Mouse (Mus musculus) spleen, postnatal 36 days (tissue): Measurements from ENCODE around the gene Celf2.
"Not testable (repeated sequence)": the region's sequence is repeated elsewhere in the genome, so short reads cannot be mapped to it uniquely, and the experiment has no call there.

Experiments
- DNase-seq, 2 experiments: peaks; one replicate each; pipeline ENCODE4 v3.0.0; 2022; ENCODE audit warnings: low spot score in 2 of 2, mixed read lengths in 1 of 2

The Celf2 gene

DNA sequence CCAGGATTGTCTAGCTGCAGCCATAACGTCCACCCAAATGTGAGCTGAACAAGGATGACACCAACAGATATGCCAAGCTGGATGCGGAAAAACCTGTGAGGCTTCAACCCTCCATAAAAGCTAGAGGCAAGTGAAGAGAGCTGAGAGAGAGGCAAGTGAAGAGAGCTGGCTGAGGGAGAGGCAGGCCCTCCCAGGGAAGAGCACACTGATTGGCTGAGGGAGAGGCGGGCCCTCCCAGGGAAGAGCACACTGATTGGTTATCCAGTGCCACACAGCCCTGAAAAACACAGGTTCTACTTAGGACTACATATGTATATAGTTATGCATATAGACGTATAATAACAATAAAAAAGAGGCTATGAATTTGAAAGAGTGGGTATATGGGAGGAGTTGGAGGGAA is 907.2 kb downstream of the Celf2 start:
- no peak for DNase-seq

DNA sequence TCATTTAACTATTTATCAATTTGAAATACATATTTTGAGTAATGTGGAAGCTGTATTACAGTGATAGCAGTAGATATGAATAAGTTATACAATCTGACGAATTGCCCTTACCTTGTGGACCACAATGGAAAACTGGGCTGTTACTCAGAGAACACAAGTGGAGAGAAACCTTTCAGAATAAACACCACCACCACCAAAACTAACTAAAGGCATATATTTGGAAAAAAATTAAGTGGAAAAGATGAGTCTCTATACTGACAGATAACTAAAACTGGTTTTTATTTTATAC is 910.5 kb downstream of the Celf2 start:
- no peak for DNase-seq

DNA sequence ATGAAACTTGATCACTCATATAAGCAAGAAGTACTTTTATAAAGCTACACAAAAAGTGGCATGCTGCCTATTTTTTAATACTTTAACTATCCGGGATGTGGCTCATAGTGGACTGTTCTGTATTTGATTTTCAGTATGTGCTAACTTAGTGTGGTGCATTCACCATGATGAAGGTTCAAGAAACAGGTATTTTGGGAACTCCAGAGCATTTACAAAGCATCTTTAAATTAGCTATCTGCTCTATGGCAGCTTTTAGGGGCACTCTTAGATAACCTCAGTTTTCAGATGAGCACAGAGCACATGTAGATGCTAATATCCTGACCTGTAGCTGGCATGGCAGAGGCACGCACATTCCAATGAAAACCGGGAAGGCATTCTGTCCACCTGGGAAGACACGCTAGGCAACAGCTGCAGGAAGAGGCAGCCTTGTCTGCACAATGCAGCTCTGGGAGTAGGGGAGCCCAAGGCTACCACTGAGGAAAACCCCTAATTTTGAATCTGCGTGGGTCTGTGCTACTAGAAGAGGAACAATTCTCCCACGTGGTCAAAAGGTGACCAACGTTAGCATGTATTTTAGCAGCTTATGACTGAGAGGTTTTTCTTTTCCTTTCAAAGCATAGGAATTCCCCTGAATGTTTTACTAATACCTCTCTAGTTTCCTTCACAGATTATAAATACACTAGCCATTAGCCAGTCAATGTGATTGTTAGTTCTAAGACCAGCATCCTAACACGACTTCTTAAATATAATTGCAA is 911.1 kb downstream of the Celf2 start:
- peak; percentile 9 to 19 for DNase-seq

DNA sequence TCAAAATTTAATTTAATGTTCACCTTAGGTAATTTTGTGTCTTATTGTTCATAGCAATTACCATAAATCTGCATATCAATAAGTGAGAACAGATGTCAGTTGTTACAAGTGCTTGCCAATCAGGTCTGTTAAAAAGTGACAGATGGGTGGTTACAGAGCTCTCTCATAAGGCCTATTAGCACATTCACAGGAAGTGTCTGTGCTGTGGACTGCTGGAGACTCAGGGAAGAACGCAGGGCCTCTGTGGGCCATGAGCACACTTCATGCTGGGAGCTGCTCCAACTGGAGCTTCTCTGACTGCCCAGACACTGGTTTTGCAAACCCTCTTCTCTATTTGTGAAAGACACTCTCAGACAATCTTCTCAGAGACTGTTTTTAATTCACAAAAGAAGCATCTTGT is 914.6 kb downstream of the Celf2 start:
- no peak for DNase-seq

DNA sequence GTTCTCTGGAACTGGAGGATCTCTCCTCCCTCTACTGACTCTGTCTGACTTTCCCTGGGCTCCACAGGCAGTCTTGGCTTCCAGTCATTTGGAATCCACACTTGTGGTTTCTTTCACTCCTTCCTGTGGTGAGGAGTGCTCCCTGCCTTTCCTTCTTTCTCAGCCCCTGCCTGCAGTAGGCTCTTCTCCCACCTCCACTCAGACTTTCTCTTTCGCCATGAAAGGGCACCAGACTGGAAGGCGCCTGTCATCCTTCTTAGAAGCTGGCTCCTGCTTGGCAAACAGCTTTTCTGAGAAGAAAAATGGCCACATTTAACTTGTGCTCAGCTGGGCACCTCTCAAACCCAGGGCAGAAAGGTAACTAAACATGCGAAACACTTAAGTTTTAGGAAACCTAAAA is 915.2 kb downstream of the Celf2 start:
- no peak for DNase-seq

DNA sequence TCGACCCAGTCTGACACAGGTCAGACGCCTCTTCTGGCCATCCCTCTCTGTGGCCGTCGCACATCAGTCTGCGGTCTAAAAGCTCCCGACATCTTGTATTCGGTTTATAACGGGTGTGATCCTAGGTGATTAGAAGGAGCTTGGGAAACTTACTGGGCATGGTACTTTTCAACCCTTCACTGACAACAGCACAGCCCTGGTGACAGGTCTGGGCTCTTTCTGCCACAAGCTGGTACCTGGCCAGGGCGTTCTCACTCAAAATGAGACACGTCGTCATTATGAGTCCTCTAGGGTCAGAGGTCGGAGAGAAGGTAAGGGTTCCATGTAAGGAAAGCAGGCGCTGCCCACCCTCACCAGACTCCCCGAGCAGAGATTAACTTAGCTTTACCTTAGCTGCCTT is 915.6 kb downstream of the Celf2 start:
- no peak for DNase-seq

DNA sequence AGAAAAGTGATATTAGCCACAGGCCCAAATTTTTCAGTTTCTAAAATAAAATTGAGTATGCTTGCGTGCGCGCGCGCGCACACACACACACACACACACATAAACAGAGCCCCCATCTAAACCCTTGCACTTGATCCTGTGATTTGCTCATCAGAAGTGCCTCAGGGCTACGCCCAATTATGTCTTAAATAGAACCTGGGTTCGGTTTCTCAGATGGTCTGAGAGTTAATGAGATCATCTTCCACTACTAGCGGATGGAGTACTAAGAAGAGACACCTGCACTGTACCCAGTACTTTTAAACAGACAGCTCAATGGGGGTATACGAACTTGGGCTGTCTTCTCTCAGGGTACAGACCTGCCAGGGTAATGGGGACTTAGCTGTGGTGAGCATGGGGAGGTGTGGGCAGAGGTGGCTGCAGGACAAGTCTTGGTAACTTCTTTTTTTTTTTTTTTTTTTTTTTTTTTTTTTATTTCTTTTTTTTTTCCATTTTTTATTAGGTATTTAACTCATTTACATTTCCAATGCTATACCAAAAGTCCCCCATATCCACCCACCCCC is 923.2 kb downstream of the Celf2 start:
- DNase-seq: no peak

DNA sequence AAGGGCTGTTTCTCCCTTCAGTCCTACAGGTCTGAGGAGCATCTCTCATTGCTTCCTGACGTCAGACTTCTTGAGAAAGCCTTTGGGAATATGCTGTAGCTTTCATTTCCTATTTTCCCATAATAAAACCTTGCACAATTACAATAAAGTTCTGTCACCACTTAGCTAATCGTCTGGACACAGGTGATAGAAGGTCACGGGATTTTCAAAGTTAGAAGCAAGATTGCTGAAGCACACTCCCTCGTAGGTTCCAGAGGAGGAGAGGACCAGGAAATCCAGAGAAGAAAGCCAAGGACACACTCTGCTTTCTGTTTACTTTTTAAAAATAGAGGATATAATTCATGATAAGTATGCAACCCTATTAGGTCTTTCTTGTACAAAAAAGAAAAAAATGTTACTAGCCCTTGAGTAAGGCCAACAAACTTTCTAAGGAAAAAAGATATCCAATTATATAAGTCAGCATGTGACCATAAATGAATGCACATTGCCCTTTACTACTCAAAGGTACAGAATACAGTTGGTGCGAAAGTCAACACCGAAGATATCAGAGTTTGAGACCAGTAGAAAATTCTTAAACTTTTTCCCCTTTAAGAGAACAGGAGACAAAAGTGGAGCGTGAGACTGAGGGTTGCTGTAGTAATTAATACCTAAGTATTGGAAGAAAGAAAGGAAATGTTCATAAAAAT is 924.2 kb downstream of the Celf2 start:
- no peak for DNase-seq

DNA sequence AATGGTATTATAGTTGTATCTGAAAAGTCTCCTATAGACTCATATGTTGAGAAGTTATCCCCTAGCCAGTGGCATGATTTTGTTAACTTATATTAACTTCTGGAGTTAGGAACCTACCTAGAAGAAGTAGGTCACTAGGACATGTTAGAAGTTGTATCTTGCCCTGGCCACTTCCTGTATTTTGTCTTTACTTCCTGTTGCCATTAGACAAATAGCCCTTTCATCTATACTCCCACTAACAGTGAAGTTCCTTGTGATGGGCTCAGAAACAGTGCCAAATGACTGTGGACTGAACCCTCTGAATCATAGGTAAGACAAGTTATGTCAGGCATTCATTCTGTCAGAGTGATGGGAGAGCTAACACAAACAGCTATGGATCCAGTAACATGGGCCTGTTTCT is 926.7 kb downstream of the Celf2 start:
- no peak for DNase-seq

DNA sequence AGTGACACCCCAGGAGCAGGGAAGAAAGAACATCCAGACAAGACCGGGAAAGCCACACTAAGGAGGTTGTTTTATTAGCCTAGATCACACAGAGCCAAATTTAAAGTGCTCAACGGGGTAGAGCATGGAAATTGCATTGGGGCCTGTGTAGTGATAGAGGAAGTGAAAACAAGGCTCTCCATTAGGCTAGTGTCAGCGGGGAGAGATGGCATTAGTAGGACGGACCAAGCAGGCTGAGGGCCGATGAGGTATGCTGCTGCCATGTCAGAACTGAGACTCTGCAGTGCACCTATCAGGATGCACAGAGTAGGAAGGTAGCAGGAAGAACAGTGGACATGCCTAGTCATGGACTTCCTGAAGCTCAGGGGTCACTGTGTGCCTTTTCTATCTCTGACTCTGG is 929.3 kb downstream of the Celf2 start:
- DNase-seq: no peak

DNA sequence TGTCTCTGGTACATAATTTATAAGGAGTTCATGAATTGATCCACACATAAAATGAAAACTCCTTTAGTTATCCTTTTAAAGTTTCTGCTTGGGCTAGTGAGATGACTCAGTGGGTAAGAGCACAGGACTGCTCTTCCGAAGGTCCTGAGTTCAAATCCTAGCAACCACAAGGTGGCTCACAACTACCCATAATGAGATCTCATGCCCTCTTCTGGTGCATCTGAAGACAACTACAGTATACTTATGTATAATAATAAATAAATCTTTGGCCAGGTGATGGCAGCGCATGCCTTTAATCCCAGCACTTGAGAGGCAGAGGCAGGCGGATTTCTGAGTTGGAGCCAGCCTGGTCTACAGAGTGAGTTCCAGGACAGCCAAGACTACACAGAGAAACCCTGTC is 934.0 kb downstream of the Celf2 start:
- DNase-seq: not testable (repeated sequence)

DNA sequence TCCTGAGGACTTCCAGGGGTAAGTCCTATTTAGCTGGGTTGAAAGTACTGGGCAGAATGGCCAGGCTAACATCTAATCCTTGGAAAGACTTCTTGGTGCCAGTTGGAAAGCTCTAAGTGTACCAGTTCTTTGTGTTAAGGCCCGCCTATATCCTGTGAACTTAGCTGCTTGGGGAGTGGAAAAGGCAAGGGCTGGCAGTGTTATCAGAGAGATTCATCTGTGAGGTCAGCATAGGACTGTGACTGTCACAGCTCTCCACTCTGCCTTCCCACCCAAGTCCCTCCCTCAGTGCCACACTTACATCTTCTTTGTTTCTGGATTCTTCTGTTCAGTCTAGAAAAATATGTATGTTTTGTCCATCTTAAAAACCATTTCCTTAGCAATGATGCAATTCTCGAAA is 935.7 kb downstream of the Celf2 start:
- no peak for DNase-seq

DNA sequence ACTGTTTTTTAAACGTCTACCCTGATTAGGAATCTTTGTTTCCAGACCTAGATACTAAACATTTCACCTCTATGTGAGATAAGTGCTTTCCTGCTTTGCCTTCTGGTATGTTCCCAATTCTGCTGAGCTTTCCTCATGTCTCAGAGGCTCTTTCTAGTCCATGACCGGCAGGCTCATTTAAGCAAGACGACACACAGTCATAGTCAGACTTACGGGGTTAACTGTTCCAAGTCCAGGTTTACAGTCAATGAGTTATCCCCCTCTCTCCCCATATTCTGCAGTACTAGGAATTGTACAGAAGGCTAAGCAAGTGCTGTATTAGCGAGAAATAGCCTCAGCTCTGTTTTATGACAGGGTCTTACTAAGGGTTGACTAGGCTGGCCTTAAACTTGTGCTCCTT is 936.4 kb downstream of the Celf2 start:
- no peak for DNase-seq

DNA sequence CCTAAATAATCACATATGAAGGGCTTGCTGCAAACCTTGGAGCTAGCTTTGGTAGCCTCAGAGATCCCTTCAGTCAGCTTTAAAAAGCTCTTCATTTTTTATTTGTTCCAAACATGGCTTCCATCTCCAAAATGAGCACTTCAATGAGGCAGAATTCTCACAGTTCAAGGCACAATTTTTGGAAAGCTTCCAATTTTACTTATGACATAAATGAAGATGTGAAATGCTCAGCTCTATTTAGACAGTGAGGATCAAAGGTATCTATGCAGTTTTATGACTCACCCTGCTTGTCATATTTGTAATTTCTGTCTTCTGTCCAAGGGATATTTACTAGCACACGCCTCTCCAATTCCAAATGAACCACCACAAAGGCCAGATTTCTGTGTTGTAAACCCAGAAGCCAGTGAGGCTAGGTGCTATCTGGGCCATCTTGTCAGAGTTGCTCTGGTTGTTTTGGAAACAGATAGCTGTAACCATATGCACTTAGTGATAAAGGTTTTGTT is 940.3 kb downstream of the Celf2 start:
- DNase-seq: no peak

DNA sequence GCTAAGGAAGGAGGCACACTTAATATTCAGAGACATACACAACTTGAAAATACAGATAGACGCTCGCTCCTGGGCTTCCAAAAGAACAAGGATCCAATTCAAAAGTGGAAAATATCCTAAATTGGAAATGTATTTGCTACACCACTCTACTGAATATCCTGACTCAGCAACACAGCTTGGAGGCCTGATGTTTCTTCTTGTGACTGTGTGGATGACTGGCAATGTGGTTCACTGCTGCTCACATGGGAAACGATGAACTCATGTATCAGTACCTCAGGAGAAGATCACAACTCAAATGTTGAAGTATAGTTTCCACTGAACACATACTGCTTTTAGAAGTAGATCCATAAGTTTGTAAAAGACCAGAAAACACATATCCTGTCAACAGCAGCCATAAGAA is 944.2 kb downstream of the Celf2 start:
- DNase-seq: no peak

DNA sequence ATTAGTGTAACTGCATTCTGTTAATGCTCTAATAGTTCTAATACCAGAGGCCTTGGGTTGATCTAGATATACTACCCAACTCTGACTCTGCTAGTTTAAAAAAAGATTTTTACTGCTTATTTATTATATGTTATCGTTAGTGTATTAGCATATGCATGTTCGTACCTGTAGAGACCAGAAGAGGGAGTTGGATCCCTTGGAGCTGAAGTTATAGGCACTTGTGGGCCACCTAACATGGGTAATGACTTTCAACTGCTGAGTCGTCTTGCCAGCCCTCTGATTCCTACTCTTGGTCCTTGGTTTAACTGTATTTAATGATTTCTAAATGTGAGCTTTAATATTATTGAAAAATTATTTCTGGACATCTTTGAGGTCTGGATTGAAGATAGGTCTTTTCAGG is 948.0 kb downstream of the Celf2 start:
- DNase-seq: no peak

DNA sequence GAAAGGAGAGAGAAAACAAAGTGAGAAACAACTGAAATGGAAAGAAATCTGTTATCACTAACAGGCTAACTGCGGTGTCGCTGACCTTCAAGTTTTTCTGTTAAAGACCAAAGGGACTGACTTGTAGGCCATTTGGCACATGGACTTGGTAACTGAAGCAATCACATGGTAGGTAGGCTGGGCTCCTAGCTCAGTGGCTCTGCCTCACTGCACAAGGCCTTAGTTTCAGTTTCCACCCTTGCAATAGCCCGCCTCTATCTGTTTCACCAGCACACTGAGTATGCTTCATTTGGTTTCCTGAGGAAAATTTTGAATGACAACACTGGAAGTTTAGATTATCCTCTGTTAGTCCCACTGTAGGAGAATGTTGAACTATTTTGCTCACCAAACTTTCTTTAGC is 948.6 kb downstream of the Celf2 start:
- peak in 1 of 2 experiments; percentile 10 for DNase-seq

DNA sequence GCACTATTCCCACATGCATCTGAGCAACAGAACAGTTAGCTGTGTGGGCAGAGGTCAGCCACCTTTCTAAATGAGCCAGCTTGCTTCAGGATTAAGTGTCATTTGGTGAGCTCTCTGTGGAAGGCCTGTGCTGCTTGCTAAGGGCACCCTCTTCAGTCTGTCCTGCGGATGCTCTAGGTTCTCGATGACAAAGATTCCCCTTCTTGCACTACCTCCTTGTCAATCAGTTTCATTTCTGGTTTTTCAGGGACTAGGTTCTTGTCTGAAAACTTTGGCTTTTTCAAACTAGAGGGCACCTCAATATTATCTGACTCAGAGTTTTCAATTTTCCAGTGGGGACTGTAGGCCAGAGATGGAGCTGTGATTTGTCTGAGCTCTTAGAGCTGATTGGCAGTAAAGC is 949.8 kb downstream of the Celf2 start:
- DNase-seq: no peak

DNA sequence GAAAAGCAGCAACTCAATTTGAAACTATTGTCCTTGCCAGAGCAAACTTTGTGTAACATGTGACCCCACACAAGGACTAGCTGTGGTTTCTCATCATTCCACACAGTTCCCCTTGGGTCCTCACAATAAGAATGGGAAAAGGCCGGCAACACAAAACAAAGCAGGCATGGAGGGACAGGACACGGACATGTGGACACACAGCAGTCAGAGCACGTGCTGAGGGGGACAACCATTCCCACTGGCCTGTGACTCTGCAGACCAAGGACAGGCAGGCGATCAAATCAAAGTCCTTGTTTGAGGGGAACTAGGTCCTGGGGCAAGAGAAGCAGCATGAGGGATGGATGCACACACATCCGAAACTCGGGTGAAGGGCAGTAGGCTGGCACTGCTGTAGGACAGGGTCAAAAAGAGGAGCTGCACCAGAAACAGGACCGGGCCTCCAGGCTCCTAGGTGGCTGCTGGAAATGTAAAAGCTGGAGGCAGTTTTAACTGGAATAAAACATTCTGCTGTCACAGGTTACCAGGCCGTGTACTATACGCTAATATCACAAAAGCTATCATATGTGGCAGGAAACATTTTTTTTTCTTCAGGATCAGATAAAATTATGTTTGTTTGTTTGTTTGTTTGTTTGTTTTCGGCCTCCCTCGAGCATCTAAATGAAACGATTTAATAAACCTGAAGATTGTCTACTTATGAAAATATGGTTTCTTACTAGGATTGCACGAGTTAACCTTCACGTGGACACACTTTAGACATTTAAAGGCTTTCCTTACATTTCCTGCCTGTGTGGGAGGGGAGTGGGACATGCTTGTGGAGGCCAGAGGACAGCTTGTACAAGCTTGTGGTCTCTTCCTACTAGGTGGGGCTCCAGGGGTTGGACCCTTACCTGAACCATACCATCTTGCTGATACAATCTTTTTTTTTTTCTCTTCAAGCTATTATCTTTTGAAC is 950.8 kb downstream of the Celf2 start:
- no peak for DNase-seq

DNA sequence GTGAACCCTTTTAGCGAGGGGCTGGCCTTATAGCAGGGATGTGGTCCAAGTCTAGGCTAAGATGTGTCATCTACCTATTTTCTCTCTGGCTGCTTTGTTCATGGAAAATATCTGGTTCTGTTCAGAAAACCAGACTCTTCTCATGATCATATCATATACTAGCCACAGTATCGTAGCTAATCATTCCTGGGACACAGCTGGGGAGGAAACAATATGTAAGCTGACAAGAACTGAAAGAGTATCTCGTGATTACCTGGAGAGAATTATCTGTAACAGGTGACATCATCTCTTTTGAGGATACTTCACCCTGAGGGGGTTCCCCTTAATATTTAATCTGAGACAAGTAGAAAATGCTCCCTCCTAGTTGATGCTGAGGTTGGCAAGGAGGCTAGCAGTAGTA is 951.6 kb downstream of the Celf2 start:
- no peak for DNase-seq

DNA sequence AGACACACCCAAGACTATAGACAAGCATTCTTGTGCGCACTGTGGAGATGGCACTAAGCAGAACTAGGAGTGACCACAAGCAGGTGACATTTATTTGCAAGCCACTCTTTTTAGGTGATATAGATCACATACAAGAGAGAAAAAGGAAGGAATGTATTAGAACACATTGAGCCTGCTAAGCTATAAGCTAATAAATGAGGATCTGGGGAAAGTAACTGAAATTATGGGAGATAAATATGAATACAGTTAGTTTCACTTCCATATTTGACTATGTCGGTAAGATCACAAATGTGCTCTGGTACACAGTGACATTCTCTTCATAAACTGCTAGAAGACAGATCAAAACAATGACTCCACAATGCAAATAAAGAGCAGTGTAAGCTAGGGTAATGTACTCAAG is 952.5 kb downstream of the Celf2 start:
- DNase-seq: no peak

DNA sequence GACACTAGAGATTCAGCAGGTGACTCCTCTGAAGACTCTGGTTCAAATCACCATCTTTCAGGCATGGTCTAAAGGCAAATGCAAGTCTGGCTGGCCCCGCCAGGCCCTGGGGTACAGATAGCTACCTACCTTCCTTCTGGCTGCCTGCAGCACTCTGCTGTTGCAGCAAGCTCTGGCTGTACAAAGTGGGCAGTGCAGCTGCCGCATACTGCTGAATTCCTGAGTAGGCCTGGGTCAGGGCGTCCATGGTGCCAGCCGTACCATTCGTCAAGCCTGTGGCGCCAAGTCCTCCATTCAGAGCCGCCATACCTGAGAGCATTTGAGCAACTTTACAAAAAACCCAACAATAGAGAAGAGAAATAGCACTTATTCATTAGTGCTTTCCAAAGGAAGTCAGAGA is 955.7 kb downstream of the Celf2 start:
- DNase-seq: no peak
